Mouse (Mus musculus) CH12.LX (cell line): Measurements from ENCODE around the gene H1f0. TPM values are rescaled to one million over a fixed set of nuclear protein-coding genes. Genes with fewer than 3 reads are reported as not detected.

Experiments used
- DNase-seq: peaks from one replicate; pipeline ENCODE4 v3.0.0-alpha.2; 2013; ENCODE audit errors: extremely low read depth
- H3K27ac ChIP-seq: 2 replicates; pipeline ENCODE4 v1.5.1; 2012; ENCODE audit warnings: low read depth, mild to moderate bottlenecking, control low read depth, moderate library complexity; ENCODE audit not compliant: insufficient read depth
- H3K27me3 ChIP-seq: replicated peaks from 2 replicates; pipeline ENCODE3; 2012; ENCODE audit warnings: inconsistent platforms
- H3K36me3 ChIP-seq, 2 experiments: replicated peaks in 1 of 2; 2 replicates each; pipeline versions ENCODE3 to v1.6.1; 2012; ENCODE audit warnings: inconsistent platforms in 1 of 2, low read length in 1 of 2, mild to moderate bottlenecking in 1 of 2, mixed read lengths in 1 of 2, moderate library complexity in 1 of 2; ENCODE audit not compliant: control insufficient read depth in 1 of 2, insufficient read depth in 1 of 2
- H3K4me1 ChIP-seq, 2 experiments: 2 replicates each; pipeline ENCODE4 v1.6.1; 2012; ENCODE audit warnings: inconsistent platforms in 1 of 2, moderate library complexity in 1 of 2; ENCODE audit not compliant: insufficient read depth in 2 of 2, control insufficient read depth in 1 of 2
- H3K4me2 ChIP-seq: 2 replicates; pipeline ENCODE4 v1.6.1; 2012; ENCODE audit warnings: low read depth, mild to moderate bottlenecking, control low read depth; ENCODE audit not compliant: poor library complexity, insufficient read depth, severe bottlenecking
- H3K4me3 ChIP-seq, 3 experiments: fragments of 150-350 bp in 1 of 3; sonication (generic) in 1 of 3; replicated peaks in 1 of 3; 2 replicates each; pipeline versions ENCODE3 to v1.5.1; 2011 to 2012; ENCODE audit warnings: low read depth in 2 of 3, low read length in 2 of 3, mild to moderate bottlenecking in 2 of 3, moderate library complexity in 2 of 3, control low read depth in 1 of 3, improper control_type of control experiment in 1 of 3, inconsistent platforms in 1 of 3, mixed read lengths in 1 of 3; ENCODE audit not compliant: poor library complexity in 1 of 3
- H3K79me2 ChIP-seq: replicated peaks from 2 replicates; pipeline ENCODE4 v1.6.1; 2012; ENCODE audit warnings: mild to moderate bottlenecking, moderate library complexity; ENCODE audit not compliant: control insufficient read depth, poor library complexity, insufficient read depth, severe bottlenecking; ENCODE audit errors: extremely low read depth
- H3K9ac ChIP-seq: 2 replicates; pipeline ENCODE4 v1.6.1; 2012; ENCODE audit warnings: low read depth, mild to moderate bottlenecking, control low read depth, moderate library complexity; ENCODE audit not compliant: insufficient read depth
- H3K9me3 ChIP-seq: replicated peaks from 2 replicates; pipeline ENCODE3; 2012; ENCODE audit warnings: low read length, inconsistent platforms, mixed read lengths
- CHD1 ChIP-seq: IDR thresholded peaks from 2 replicates; pipeline ENCODE4 v1.6.1; 2012; ENCODE audit warnings: low read depth, low read length, improper control_type of control experiment, inconsistent platforms
- CHD2 ChIP-seq: IDR thresholded peaks from 2 replicates; pipeline ENCODE4 v1.6.1; 2011; ENCODE audit warnings: low read length, improper control_type of control experiment
- GABPA ChIP-seq: IDR thresholded peaks from 2 replicates; pipeline ENCODE4 v1.6.1; 2012; ENCODE audit warnings: low read depth, low read length, improper control_type of control experiment, inconsistent platforms; ENCODE audit not compliant: insufficient replicate concordance
- HCFC1 ChIP-seq: IDR thresholded peaks from 2 replicates; pipeline ENCODE4 v1.6.1; 2012; ENCODE audit warnings: low read depth, mild to moderate bottlenecking, inconsistent platforms, low read length, improper control_type of control experiment
- IRF4 ChIP-seq: IDR thresholded peaks from 2 replicates; pipeline ENCODE4 v1.6.1; 2014; ENCODE audit warnings: low read depth, mild to moderate bottlenecking, inconsistent platforms, low read length, improper control_type of control experiment
- KAT2A ChIP-seq: IDR thresholded peaks from 2 replicates; pipeline ENCODE4 v1.6.1; 2012; ENCODE audit warnings: low read length, improper control_type of control experiment, inconsistent platforms; ENCODE audit not compliant: insufficient replicate concordance
- MAZ ChIP-seq: IDR thresholded peaks from 2 replicates; pipeline ENCODE4 v1.6.1; 2012; ENCODE audit warnings: low read depth, mild to moderate bottlenecking, inconsistent platforms, low read length, improper control_type of control experiment, moderate library complexity
- POLR2AphosphoS2 ChIP-seq: IDR thresholded peaks from 2 replicates; pipeline ENCODE4 v1.6.1; 2011; ENCODE audit warnings: low read depth, low read length, improper control_type of control experiment
- RAD21 ChIP-seq: IDR thresholded peaks from 2 replicates; pipeline ENCODE4 v1.6.1; 2011; ENCODE audit warnings: low read depth, mild to moderate bottlenecking, low read length, improper control_type of control experiment, moderate library complexity
- SIN3A ChIP-seq: IDR thresholded peaks from 2 replicates; pipeline ENCODE4 v1.6.1; 2012; ENCODE audit warnings: low read length, improper control_type of control experiment, inconsistent platforms
- TBP ChIP-seq: conservative IDR thresholded peaks from 2 replicates; pipeline ENCODE4 v1.6.1; 2011; ENCODE audit warnings: low read depth, low read length, improper control_type of control experiment
- TCF12 ChIP-seq: IDR thresholded peaks from 2 replicates; pipeline ENCODE4 v1.6.1; 2014; ENCODE audit warnings: low read depth, mild to moderate bottlenecking, inconsistent platforms, low read length, improper control_type of control experiment
- USF1 ChIP-seq: IDR thresholded peaks from 2 replicates; pipeline ENCODE4 v1.6.1; 2014; ENCODE audit warnings: low read depth, mild to moderate bottlenecking, inconsistent platforms, low read length, improper control_type of control experiment
- USF2 ChIP-seq: conservative IDR thresholded peaks from 2 replicates; pipeline ENCODE4 v1.6.1; 2011; ENCODE audit warnings: low read depth, low read length, improper control_type of control experiment
- ZKSCAN1 ChIP-seq: IDR thresholded peaks from 2 replicates; pipeline ENCODE4 v1.6.1; 2012; ENCODE audit warnings: low read depth, inconsistent platforms, low read length, improper control_type of control experiment, borderline replicate concordance
- ZMIZ1 ChIP-seq: IDR thresholded peaks from 2 replicates; pipeline ENCODE4 v1.6.1; 2012; ENCODE audit warnings: low read depth, mild to moderate bottlenecking, inconsistent platforms, low read length, improper control_type of control experiment
- ZNF384 ChIP-seq: IDR thresholded peaks from 2 replicates; pipeline ENCODE4 v1.6.1; 2012; ENCODE audit warnings: low read depth, low read length, improper control_type of control experiment, inconsistent platforms
- dilution Hi-C: fragments of 300-500 bp; cut with MboI; formaldehyde crosslinking; loops from 2 replicates; pipeline ENCODE4 v1.14.3; 2020; ENCODE audit warnings: low sequenced_read_pairs; ENCODE audit not compliant: extremely low pct_unique_long_range_greater_than_20kb, extremely low pct_ligation_motif_present
- in situ Hi-C: fragments of 300-500 bp; cut with MboI; formaldehyde crosslinking; loops from 3 replicates; pipeline ENCODE4 v1.14.3; 2019; ENCODE audit warnings: low sequenced_read_pairs, low pct_ligation_motif_present, low pct_unique_long_range_greater_than_20kb, mixed read lengths
- polyA plus RNA-seq: library from polyadenylated mRNA; unstranded; fragments of >175 nt; gene quantifications from 2 replicates; pipeline ENCODE4 v1.2.1, GENCODE M21; 2012; ENCODE audit warnings: low read depth; ENCODE audit not compliant: insufficient read length
- total RNA-seq, 2 experiments: library from RNA; depleted of rRNA; stranded (reverse); fragments of 300-350 nt in 1 of 2; fragments of >200 nt in 1 of 2; gene quantifications; 2 replicates each; pipeline ENCODE4 v1.2.3; 2012 to 2014

H1f0 gene
- total and polyA plus RNA-seq, 3 experiments = 11.9 to 100 (median 15.9) TPM

DNA sequence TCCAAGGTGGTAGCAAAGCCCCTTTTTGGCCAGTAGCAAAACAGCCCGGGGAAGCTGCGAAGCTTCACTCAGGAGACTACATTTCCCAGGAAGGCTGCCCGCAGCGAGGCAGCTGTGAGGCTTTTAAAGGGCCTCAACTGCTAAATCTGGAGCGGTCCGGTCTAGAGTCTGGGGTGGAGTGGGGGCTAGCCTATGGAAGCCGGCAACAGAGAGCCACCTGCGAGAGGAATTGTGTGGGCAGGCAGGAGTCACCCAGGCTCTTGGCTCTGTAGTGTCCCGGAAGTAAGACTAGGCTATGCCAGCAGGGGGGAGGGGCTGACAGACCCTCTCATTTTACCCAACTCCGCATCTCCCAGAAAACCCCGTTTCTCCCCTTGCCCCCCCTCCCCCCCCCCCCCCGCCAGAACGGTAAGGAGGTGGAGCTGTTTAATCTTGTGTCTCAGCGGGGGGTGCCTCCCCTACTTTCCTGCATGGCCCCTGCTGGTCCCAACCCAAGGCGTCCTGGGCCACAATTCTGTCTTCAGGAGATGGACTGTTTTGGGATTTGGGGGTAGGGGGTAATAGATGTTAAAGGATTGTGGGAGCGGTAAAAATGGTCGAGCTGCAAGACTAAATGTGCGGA lies 2.5 kb upstream of the H1f0 start:
- Histone ChIP-seq H3K4me2 (no peak overlapping the region), H3K4me3 (no peak overlapping the region), H3K9me3 (peaks cover 5% of the 10 kb centered on the region)

DNA sequence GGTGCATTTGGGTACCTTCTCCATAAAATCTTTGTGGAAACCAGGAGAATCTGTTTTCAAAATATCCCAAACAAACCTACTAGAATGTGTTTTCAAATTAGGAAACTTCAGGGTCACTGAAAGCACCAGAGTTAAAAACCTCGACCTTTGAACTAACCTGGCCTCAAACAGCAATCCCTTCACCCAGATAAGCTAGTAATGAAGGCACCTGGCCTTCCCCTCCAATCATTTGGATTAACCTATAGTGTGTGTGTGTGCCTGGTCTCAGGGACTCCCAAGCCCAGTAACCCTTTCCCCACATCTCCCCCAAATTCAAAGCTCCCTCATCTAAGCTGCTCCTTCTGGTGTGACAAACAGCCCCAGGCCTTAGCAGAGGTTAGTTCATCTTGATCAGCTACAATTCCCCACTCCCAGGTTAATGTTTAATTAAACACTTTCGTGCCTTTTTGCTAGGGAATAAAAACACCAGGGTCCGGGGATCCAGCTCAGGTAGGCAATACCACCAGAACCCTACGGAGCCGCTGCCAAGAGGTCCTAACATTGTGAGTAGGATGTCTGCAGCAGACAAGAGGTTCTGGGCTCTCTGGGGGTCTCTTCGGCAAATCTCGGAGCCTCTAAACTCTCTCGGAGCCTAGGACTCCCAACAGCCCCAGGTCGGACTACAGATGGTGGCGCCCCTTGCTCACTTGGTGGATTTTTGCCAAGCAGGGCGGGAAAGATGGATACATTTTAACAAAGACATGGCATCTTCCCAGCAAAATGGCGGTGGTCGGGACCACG lies 1.5 kb upstream of the H1f0 start:
- peaks cover 9% of the 10 kb centered on the region for H3K9me3 ChIP-seq
- no peak overlapping the region for H3K27ac ChIP-seq
- peaks cover 93% of the 10 kb centered on the region for H3K27me3 ChIP-seq
- dilution Hi-C loops = no loop called here
- peaks cover 0 to 28% of the 10 kb centered on the region in 2 experiments; a peak in 2 of 4 replicates for H3K4me1 ChIP-seq
- no peak for DNase-seq
- no peaks in the 10 kb centered on the region for H3K79me2 ChIP-seq
- TF ChIP-seq ZKSCAN1 = no peak
- no peak for TF ChIP-seq USF2
- no peak for TF ChIP-seq KAT2A
- TF ChIP-seq CHD2 = no peak
- no peak for TF ChIP-seq POLR2AphosphoS2
- TF ChIP-seq HCFC1 = no peak
- no peak for TF ChIP-seq IRF4
- TF ChIP-seq MAZ = no peak
- TF ChIP-seq USF1 = no peak
- no peak for TF ChIP-seq GABPA
- TF ChIP-seq RAD21 = no peak
- no peak for TF ChIP-seq TBP
- TF ChIP-seq ZMIZ1 = no peak
- no peak for TF ChIP-seq SIN3A
- TF ChIP-seq, all 38 proteins: peak for 0
- Histone ChIP-seq H3K4me3 (no peak overlapping the region), H3K36me3 (no peaks in the 10 kb centered on the region), H3K4me2 (no peak overlapping the region), H3K9ac (no peak overlapping the region)
- in situ Hi-C loops = no loop called here

More for the DNA sequence above, 2.5 kb upstream of the H1f0 start:
- H3K9ac ChIP-seq = no peak overlapping the region
- H3K36me3 ChIP-seq = no peaks in the 10 kb centered on the region
- H3K27ac ChIP-seq = no peak overlapping the region
- in situ Hi-C loops (no loop called here), dilution Hi-C loops (no loop called here)
- DNase-seq = no peak
- H3K79me2 ChIP-seq = no peaks in the 10 kb centered on the region
- TF ChIP-seq CHD1 (no peak), TCF12 (no peak), ZNF384 (no peak), KAT2A (no peak), ZKSCAN1 (no peak), TBP (no peak), USF1 (no peak)
- H3K4me1 ChIP-seq = peaks cover 0 to 23% of the 10 kb centered on the region in 2 experiments; a peak in 2 of 4 replicates
- peaks cover 86% of the 10 kb centered on the region for H3K27me3 ChIP-seq
